Mouse (Mus musculus): ENCODE results near the gene Gm3952.

Gm3952 gene

DNA sequence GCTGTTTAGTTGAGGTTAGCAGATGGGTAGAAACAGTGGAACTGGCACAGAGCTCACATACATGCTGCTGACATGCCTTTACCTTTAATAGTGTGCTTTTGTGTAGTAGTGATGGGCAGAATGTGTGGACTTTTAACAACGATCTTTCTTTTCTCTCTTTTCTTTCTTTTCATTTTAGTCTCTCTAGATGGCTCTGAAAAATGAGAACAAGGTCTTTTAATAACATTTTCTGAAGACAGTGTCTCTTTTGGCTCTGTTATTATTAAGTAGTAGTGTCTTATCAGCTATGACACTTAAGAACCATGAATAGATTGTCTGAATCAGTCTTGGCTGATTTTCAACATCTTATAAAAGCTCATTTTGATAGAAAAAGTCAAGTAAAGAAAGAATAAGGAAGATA lies at the start of gene Gm3952:
TSS of gene Gm3952 (minus strand) at position 101 of the 400 bp plus-strand sequence.
- no peak for DNase-seq (ENCODE audit: low read depth)

DNA sequence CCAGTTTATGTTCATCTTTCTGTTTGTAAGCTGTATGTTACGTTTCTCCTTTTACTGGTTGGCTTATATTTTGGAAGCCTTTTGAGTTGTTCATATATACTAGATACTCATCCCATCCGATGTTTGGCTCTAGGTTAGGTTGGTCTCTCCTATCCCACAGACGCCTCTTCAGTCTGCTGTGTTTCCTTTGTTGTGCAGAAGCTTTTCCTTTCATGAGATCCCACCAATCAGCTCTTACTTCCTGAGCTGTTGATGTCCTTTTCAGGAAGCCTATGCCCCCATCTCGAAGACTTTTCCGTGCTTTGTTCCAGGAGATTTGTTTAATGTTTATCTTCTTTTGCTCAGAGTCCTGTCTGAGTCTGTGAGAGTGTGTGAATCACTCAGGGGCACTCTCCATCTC lies 45.3 kb upstream of the Gm3952 start:
- no peak for DNase-seq (ENCODE audit: low read depth)

DNA sequence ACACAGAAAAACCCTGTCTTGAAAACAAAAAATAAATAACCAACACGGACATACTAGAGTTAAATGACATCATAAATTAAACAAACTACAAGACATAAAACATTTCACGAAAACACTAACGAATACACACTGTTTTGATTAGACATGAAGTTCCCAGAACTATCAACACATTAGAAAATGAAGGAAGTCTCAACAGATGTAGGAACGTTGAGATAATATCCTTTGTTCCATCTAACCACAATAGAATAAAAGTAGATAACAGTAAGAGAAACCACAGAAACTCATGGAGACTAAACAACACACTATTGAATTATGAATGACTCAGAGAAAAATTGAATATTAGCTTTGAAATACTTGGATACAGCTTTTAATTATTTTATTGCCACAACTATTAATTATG lies 14.0 kb upstream of the Gm3952 start:
- no peak for DNase-seq (ENCODE audit: low read depth)

DNA sequence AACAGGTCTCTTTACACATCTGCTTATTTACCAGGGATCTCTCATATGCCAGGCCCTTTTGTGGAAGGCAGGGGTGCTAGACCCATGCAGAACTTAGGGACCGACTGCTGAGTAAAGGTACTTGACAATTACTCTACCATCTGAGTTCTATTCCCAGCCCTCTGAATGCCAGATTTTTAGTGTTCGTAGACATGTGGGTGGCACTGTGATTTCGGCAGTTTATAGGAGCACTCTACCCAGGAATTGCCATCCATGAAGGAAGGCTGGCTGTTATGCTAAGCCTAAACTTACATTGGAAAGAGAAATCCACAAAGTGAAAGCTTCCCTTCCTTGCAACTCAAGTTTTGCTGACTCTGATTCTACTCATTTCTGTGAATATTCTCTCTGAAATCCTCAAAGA lies 62.8 kb downstream of the Gm3952 start:
- DNase-seq (ENCODE audit: low read depth), result no peak

DNA sequence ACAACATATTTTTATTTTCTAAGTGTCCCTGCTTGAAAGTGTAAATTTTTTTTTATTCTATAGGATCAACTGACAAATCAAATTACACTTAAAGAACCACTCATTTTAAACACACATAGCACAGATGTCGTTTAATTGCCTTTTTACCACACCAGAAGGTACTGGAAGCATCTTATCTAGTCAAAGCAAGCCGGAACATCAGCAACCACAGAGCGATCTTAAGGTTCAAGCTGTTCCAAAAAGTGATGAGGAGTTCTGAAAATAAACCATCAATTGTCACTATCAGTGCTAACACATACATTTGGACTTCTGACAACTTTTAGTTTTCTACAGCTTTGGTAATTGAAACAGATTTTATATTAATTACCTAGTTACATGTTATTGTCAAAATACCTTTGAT lies 64.4 kb downstream of the Gm3952 start:
- no peak for DNase-seq (ENCODE audit: low read depth)

DNA sequence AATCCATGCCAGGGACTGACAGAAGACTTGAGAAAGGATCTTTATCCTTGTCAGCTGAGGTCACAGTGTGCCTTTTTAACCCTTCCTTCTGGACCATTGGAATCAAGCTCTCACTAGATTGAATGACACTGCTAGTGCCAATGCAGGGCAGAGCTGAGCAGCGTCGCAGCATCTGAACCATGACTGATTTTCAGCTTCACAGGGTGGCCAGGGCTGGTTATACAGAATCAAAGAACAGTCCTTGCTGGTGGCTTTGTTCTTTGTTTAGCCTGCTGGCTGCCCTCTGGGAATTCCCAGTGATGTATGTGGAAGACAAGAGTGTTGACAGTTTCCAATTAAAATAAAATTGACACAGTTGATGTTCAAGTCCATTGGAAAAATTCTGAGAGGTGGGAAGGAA lies 66.2 kb downstream of the Gm3952 start:
- DNase-seq (ENCODE audit: low read depth), result no peak

DNA sequence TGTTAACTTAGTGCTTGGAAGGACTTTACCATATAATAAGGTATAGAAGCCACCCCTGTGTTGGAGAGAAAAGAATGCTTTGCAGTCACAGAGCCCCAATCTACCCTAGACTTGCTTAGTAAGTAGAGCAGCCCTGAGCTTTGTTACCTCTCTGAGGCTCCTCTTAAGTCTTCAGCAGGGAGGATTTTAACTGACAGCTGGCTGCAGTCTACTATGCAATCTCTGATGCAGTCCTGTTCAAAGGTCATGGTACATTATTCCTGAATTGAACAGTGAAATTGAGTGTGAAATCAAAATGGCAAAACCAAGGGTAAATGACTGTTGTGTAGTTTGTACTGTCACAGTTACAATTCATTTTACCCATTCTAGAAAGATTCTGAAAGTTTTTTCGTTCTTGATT lies 71.3 kb downstream of the Gm3952 start:
- DNase-seq (ENCODE audit: low read depth), result no peak

DNA sequence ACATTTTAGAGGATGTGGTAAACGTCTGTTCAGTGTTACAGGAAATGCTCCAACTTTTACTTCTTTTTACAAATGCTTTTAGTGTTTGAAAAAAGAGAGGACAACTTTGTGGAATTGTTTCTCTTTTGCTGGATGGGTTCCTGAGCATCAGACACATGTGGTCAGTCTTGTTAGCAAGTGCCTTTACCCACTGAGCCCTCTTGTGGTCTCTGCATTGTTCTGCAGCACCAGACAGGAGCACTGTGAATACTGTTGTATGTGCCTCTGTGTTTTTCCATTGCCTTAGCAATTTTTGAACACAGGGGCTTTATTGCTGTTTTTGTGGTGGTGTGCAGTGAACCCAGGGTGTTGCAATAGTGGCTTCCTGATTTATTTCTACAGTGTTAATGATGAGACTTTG lies 73.7 kb downstream of the Gm3952 start:
- DNase-seq (ENCODE audit: low read depth), result no peak

DNA sequence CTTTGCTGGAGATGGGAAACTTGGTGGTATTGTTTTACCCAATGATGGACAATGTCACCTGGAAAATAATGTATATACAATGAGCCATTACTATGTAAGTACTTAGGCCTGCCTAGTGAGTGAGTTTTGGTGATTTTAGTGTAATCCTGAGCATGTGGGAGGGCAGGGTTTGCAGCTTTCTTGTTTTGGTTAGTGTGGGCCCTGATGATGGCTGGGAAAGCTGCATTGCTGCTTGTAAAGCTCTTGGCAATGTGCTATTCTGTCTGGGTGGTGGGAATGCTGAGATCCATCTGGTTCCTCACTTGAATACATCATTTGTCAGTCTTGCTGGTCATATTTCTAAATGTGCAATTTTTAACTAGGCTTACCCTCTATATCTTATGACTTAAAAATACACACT lies 82.3 kb downstream of the Gm3952 start:
- DNase-seq (ENCODE audit: low read depth), result no peak

DNA sequence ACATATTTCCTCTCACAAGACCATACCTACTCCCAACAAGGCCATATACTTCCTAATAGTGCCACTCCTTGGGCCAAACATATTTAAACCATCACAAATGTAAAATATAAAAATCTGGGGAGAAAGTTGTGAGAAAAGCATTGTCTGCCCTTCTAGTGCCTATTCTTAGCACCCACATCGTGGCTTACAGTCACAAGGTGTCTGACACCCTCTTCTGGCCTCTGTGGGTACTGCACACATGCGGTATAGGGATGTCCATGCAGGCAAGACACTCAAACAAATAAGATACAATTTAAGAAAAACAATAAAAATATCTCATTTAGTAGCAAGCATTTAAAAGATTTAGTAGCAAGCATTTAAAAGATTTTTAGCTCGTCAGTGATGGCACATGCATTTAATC lies 89.2 kb downstream of the Gm3952 start:
- DNase-seq (ENCODE audit: low read depth), result no peak

DNA sequence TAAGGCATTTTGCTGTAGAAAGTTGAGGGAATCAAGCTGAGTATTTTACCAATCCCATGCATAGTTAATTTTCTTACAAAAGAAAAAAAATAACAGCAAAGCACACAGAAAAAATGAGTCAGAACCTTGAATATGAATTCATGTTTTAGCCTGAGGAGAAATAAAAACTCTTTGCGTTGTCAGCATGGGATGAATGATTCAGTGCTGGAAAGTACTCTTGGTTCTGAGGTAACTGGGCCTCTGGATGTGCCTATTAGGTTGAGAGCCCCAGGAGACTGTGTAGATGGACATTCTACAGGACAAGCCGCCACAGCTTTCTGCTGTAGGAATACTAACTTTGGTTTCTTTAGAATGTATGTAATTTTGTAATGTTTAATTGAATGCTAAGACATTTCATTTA lies 93.7 kb downstream of the Gm3952 start:
- DNase-seq (ENCODE audit: low read depth), result no peak

DNA sequence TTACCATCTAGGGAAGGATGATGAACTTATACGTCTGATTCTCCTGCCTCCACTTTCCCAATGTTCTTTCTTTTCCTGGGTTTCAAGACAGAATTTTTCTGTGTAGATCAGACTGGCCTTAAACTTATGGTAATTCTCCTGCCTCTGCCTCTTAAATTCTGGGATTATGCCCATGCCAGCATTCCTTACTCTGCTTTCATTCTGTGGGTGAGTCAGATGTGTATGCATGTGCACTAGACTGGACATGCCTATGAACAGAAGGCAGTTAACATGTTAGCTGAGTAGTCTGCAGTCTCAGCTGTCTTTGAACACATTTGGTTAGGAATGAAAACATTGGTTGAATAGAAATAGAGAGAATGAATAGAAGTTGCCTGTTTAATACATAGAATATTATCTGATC lies 94.1 kb downstream of the Gm3952 start:
- no peak for DNase-seq (ENCODE audit: low read depth)

DNA sequence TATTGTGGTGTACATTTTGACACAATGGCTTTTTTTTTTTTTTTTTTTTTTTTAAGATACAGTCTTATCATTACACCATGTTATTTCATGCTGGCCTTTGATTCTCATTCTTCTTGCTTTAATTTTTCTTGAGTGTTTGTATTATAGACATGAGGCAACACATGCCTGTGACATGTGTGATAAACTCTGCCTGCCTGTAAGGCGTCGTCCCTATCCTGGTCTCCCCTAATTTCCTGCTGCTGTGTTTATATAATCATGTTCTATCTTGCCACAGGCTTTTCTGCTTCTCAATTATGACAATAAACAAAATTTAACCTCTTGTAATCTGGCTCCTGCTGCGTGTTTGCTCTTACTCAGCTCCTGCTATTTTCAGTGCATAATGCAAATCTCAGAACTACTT lies 100.5 kb downstream of the Gm3952 start:
- no peak for DNase-seq (ENCODE audit: low read depth)

DNA sequence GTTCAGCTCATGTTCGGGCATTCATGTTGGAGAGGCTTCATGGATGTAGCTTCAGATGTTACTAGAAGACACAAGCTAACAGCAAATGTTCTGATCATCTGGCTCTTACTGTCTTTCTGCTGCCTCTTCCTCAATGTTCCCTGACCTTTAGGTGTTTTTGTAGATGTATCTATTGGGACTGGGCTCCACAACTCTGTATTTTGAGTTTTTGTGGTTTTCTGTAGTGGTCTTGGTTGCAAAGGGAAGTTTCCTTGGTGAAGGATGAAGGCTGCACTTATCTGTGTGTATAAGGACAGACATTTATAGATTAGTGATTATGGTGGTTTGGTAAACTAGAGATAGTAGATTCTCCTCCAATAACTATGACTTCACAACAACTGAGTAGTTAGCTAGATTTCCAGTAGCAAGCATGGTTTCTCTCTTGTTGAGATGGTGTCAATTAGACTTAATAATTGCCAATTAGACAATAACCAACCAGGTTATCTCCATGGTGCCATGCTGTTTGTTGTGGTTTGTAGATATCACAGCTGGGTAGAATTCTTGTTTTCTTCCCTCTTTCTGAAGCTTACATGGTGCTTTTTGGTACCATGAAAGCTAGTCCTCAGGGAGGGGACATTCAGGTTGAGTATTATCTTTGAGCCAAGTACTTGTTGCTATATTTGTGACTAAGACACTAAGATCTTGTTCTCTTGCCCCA lies 101.6 kb downstream of the Gm3952 start:
- DNase-seq (ENCODE audit: low read depth), result no peak

Data from fibroblast of lung, adult 2 months (primary cell).